Mouse (Mus musculus): ENCODE results near the gene Gatc. TPM values are rescaled to one million over a fixed set of nuclear protein-coding genes. Genes with fewer than 3 reads are reported as not detected.

Gene Gatc
- polyA plus RNA-seq, 1 experiment from 2014 or later: 36.9 TPM

- 1% methylated on average over 65 of the region's 66 CpGs for WGBS
- H3K27me3 ChIP-seq (ENCODE audit: low read depth, poor library complexity, severe bottlenecking): peaks cover 17% of the 10 kb centered on the region
- peak within 1 kb of the TSS; percentile 94 for H3K4me3 ChIP-seq
- no peaks in the 10 kb centered on the region for H3K9me3 ChIP-seq (replicated peaks)
- peaks cover 37% of the 10 kb centered on the region for H3K36me3 ChIP-seq
- peaks cover 31% of the 10 kb centered on the region for H3K4me1 ChIP-seq
- H3K27ac ChIP-seq (replicated peaks): peak within 1 kb of the TSS; percentile 93
- DNase-seq (ENCODE audit: low spot score): peak; percentile 99
Observed at GRCm38 (mm10) chr5:115300792-115301614, 40.0 kb downstream of the Gatc start, which contains the start of gene Dynll1. Gene Dynll1, minus strand, starts transcription at chr5:115300999.

DNA sequence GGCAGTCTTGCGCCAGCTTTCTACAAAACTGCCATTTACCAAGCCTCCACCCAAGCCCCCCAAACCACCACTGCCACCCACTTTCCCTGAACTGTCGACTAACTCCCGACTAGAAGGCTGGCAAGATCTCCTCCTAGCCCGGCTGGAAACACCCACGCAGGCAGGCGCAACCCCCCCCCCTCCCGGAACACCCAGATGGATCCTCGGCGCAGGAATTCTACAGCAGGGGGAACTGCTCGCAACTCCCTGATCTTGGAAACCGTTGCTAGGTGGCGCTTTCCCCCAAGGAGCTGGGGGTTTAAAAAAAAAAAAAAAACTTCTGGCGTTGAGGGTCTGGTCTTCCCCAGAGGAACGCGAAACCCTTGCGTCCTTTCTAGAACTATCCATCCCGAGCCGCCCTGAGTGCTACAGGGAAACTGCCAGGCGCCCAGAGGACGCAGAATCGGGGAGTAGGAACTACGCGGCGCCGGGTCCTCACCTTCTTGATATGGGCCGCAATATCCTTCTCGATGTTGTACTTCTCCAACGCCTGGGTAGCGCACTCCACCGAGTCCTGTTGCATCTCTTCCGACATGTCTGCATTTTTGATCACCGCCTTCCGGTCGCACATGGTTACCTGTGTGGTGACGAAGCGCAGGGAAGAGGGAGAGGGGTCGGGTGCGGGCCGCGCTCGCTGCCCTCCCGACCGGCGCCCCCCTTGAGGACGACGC lies 40.8 kb downstream of the Gatc start:
- peaks cover 31% of the 10 kb centered on the region for H3K4me1 ChIP-seq
- H3K9me3 ChIP-seq (replicated peaks): no peaks in the 10 kb centered on the region
- WGBS: 2% methylated on average over 46 of the region's 46 CpGs
- H3K27me3 ChIP-seq (ENCODE audit: low read depth, poor library complexity, severe bottlenecking): peaks cover 17% of the 10 kb centered on the region
- H3K4me3 ChIP-seq: peak overlapping the region; percentile 94
- peaks cover 46% of the 10 kb centered on the region for H3K36me3 ChIP-seq
- peak overlapping the region; percentile 93 for H3K27ac ChIP-seq (replicated peaks)
- DNase-seq (ENCODE audit: low spot score): peak; percentile 70

- no peak for DNase-seq (ENCODE audit: low spot score)
- Histone ChIP-seq H3K9me3 (replicated peaks) (no peaks in the 10 kb centered on the region), H3K27ac (replicated peaks) (no peak overlapping the region), H3K4me3 (no peak overlapping the region), H3K4me1 (peaks cover 24% of the 10 kb centered on the region), H3K36me3 (peaks cover 83% of the 10 kb centered on the region), H3K27me3 (ENCODE audit: low read depth, poor library complexity, severe bottlenecking) (no peaks in the 10 kb centered on the region)
- WGBS: 91% methylated on average over 10 of the region's 10 CpGs
Observed at GRCm38 (mm10) chr5:115296347-115296746, 44.6 kb downstream of the Gatc start.

DNA sequence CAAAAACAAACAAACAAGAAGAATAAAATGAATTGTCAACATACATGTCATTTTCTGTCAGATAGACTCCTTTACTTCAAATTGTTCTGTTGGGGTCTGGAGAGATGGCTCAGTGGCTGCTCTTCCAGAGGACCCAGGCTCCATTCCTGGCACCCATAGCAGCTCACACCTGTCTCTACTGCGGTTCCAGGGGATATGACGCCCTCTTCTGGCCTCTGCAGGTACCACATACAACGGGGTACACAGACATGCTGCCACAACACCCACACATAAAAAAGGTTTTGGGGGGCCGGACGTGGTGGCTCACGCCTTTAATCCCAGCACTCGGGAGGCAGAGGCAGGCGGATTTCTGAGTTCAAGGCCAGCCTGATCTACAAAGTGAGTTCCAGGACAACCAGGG lies 46.8 kb downstream of the Gatc start:
- Histone ChIP-seq H3K9me3 (replicated peaks) (no peaks in the 10 kb centered on the region), H3K27me3 (ENCODE audit: low read depth, poor library complexity, severe bottlenecking) (no peaks in the 10 kb centered on the region), H3K27ac (replicated peaks) (no peak overlapping the region), H3K36me3 (peaks cover 98% of the 10 kb centered on the region), H3K4me1 (peaks cover 13% of the 10 kb centered on the region), H3K4me3 (no peak overlapping the region)
- WGBS: 92% methylated on average over 8 of the region's 8 CpGs
- no peak for DNase-seq (ENCODE audit: low spot score)

DNA sequence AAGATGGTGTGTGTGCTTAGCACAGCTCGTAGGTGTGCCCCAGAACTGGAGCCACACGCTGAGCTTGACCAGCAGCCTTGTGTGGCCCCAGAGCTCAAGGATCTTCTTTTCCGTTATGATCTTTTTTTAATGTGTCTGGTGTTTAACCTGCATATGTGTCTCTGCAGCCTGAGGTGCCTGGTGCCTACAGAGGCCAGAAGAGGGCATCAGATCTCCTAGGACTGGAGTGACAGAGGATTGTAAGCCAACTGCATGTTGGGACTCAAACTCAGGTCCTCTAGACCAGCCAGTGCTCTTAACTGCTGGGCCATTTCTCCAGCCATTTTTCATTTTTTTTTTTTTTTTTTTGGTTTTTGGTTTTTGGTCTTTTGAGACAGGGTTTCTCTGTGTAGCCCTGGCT lies 56.2 kb downstream of the Gatc start:
- no peak overlapping the region for H3K4me3 ChIP-seq
- no peaks in the 10 kb centered on the region for H3K27me3 ChIP-seq (ENCODE audit: low read depth, poor library complexity, severe bottlenecking)
- no peaks in the 10 kb centered on the region for H3K9me3 ChIP-seq (replicated peaks)
- peaks cover 13% of the 10 kb centered on the region for H3K4me1 ChIP-seq
- H3K27ac ChIP-seq (replicated peaks): no peak overlapping the region
- peaks cover 60% of the 10 kb centered on the region for H3K36me3 ChIP-seq
- no peak for DNase-seq (ENCODE audit: low spot score)
- WGBS: 96% methylated on average over 3 of the region's 3 CpGs

Other genes with a start within 250 kb of the Gatc start
- 23.5 and 25.4 TPM in 2 replicates for gene Gm10401, start 242.9 kb downstream of the Gatc start, polyA plus RNA-seq (2016; fragmentation: Nextera tagmentation; extraction: Ambion mirVana)
- gene Acads, start 221.8 kb downstream of the Gatc start, polyA plus RNA-seq (2016; fragmentation: Nextera tagmentation; extraction: Ambion mirVana): 60.0 and 65.2 TPM in 2 replicates
- 66.7 and 68.7 TPM in 2 replicates for gene Unc119b, start 206.2 kb downstream of the Gatc start, polyA plus RNA-seq (2016; fragmentation: Nextera tagmentation; extraction: Ambion mirVana)
- gene Mlec, start 183.0 kb downstream of the Gatc start, polyA plus RNA-seq (2016; fragmentation: Nextera tagmentation; extraction: Ambion mirVana): 56.5 and 69.5 TPM in 2 replicates
- gene Cabp1, start 146.8 kb downstream of the Gatc start, polyA plus RNA-seq (2016; fragmentation: Nextera tagmentation; extraction: Ambion mirVana): 1.2 and 1.3 TPM in 2 replicates
- gene Pop5, start 105.3 kb downstream of the Gatc start, polyA plus RNA-seq (2016; fragmentation: Nextera tagmentation; extraction: Ambion mirVana): 104 and 113 TPM in 2 replicates
- gene Rnf10, start 68.3 kb downstream of the Gatc start, polyA plus RNA-seq (2016; fragmentation: Nextera tagmentation; extraction: Ambion mirVana): 133 and 134 TPM in 2 replicates
- gene Coq5, start 61.5 kb downstream of the Gatc start, polyA plus RNA-seq (2016; fragmentation: Nextera tagmentation; extraction: Ambion mirVana): 57.3 and 61.1 TPM in 2 replicates
- 1,606 and 1,767 TPM in 2 replicates for gene Dynll1, start 40.2 kb downstream of the Gatc start, polyA plus RNA-seq (2016; fragmentation: Nextera tagmentation; extraction: Ambion mirVana)
- 396 and 421 TPM in 2 replicates for gene Srsf9, start 14.0 kb downstream of the Gatc start, polyA plus RNA-seq (2016; fragmentation: Nextera tagmentation; extraction: Ambion mirVana)
- gene Triap1, start within 50 bp of the Gatc start, polyA plus RNA-seq (2016; fragmentation: Nextera tagmentation; extraction: Ambion mirVana): 56.4 and 60.8 TPM in 2 replicates
- 861 and 874 TPM in 2 replicates for gene Cox6a1, start 7.8 kb upstream of the Gatc start, polyA plus RNA-seq (2016; fragmentation: Nextera tagmentation; extraction: Ambion mirVana)
- gene Msi1, start 88.4 kb upstream of the Gatc start, polyA plus RNA-seq (2016; fragmentation: Nextera tagmentation; extraction: Ambion mirVana): 190 and 232 TPM in 2 replicates
- 0.41 and 0.62 TPM in 2 replicates for gene Pla2g1b, start 125.1 kb upstream of the Gatc start, polyA plus RNA-seq (2016; fragmentation: Nextera tagmentation; extraction: Ambion mirVana)
- gene Sirt4, start 143.5 kb upstream of the Gatc start, polyA plus RNA-seq (2016; fragmentation: Nextera tagmentation; extraction: Ambion mirVana): 15.2 and 17.0 TPM in 2 replicates
- gene Pxn, start 165.5 kb upstream of the Gatc start, polyA plus RNA-seq (2016; fragmentation: Nextera tagmentation; extraction: Ambion mirVana): 27.9 and 28.9 TPM in 2 replicates
- 1,126 and 1,338 TPM in 2 replicates for gene Rplp0, start 218.3 kb upstream of the Gatc start, polyA plus RNA-seq (2016; fragmentation: Nextera tagmentation; extraction: Ambion mirVana)
- 52.5 and 61.2 TPM in 2 replicates for gene Gcn1l1, start 224.1 kb upstream of the Gatc start, polyA plus RNA-seq (2016; fragmentation: Nextera tagmentation; extraction: Ambion mirVana)